Mouse (Mus musculus): ENCODE data around the gene Lrmp.

The Lrmp gene

GRCm38 (mm10) chr6:145202432-145203125 is 87.1 kb downstream of the Lrmp start:
- no peak for DNase-seq (ENCODE audit: low spot score in 2 of 2)

- no peak for DNase-seq (ENCODE audit: low spot score in 2 of 2)
Observed at GRCm38 (mm10) chr6:145204440-145204839, 89.0 kb downstream of the Lrmp start.

GRCm38 (mm10) chr6:145205142-145205541 is 89.7 kb downstream of the Lrmp start:
- DNase-seq (ENCODE audit: low spot score in 2 of 2), result no peak

- no peak for DNase-seq (ENCODE audit: low spot score in 2 of 2)
Observed at GRCm38 (mm10) chr6:145210056-145210680, 94.7 kb downstream of the Lrmp start.

GRCm38 (mm10) chr6:145210816-145211338 is 95.4 kb downstream of the Lrmp start, which contains the start of the genes Casc1 and Etfrf1:
TSS of gene Casc1 (minus strand) at chr6:145211005.
TSS of gene Etfrf1 (plus strand) at chr6:145211134.
- DNase-seq (ENCODE audit: low spot score in 2 of 2), result peak; percentile 98 to 99

GRCm38 (mm10) chr6:145211376-145212305 is 96.2 kb downstream of the Lrmp start:
- DNase-seq (ENCODE audit: low spot score in 2 of 2), result no peak

- no peak for DNase-seq (ENCODE audit: low spot score in 2 of 2)
Observed at GRCm38 (mm10) chr6:145213916-145214315, 98.5 kb downstream of the Lrmp start.

GRCm38 (mm10) chr6:145215826-145216225 is 100.4 kb downstream of the Lrmp start:
- DNase-seq (ENCODE audit: low spot score in 2 of 2), result no peak

GRCm38 (mm10) chr6:145224246-145224645 is 108.8 kb downstream of the Lrmp start:
- DNase-seq (ENCODE audit: low spot score in 2 of 2), result no peak
